Mouse (Mus musculus) hindbrain, embryonic 11.5 days (tissue): ENCODE measurements at regions not wholly inside any gene's neighbourhood (a gene's known extent, or its start where the extent isn't known, plus 50 kb on each side); places are given as distances from the start of the nearest gene placed in this dataset.

Experiments
- ATAC-seq: fragments of 200-750 bp; cut with Nextera tagmentation; 2 replicates; pipeline ENCODE4 v1.8.0; 2017; ENCODE audit warnings: mild to moderate bottlenecking, moderate TSS enrichment, moderate library complexity; ENCODE audit not compliant: low FRiP score
- DNase-seq: peaks from one replicate; pipeline ENCODE4 v3.0.0-alpha.2; 2015; ENCODE audit warnings: low spot score
- H3K27ac ChIP-seq: fragments of 300-500 bp; sonication (generic); 2 replicates; pipeline ENCODE4 v1.5.1; 2014; ENCODE audit warnings: mild to moderate bottlenecking, low read depth, low read length
- H3K27me3 ChIP-seq: fragments of 300-500 bp; sonication (generic); 2 replicates; pipeline ENCODE4 v1.6.1; 2014; ENCODE audit warnings: mild to moderate bottlenecking, low read length, moderate library complexity, mixed read lengths; ENCODE audit not compliant: control insufficient read depth, insufficient read depth
- H3K36me3 ChIP-seq: fragments of 300-500 bp; sonication (generic); 2 replicates; pipeline ENCODE4 v1.6.1; 2014; ENCODE audit warnings: mild to moderate bottlenecking, low read length, moderate library complexity, mixed read lengths; ENCODE audit not compliant: control insufficient read depth, insufficient read depth
- H3K4me1 ChIP-seq: fragments of 300-500 bp; sonication (generic); replicated peaks from 2 replicates; pipeline ENCODE4 v1.6.1; 2014; ENCODE audit warnings: low read length, mixed read lengths; ENCODE audit not compliant: control insufficient read depth, insufficient read depth
- H3K4me2 ChIP-seq: fragments of 300-500 bp; sonication (generic); replicated peaks from 2 replicates; pipeline ENCODE4 v1.6.1; 2014; ENCODE audit warnings: mild to moderate bottlenecking, low read depth, low read length
- H3K4me3 ChIP-seq: fragments of 300-500 bp; sonication (generic); 2 replicates; pipeline ENCODE4 v1.5.1; 2014; ENCODE audit warnings: low read depth, low read length
- H3K9ac ChIP-seq: fragments of 300-500 bp; sonication (generic); 2 replicates; pipeline ENCODE4 v1.6.1; 2014; ENCODE audit warnings: low read depth, low read length
- H3K9me3 ChIP-seq: fragments of 300-500 bp; sonication (generic); 2 replicates; pipeline ENCODE4 v1.6.1; 2016; ENCODE audit warnings: low read length; ENCODE audit not compliant: control insufficient read depth
- WGBS: fragments of 180-500 bp; shearing (Covaris S2); extraction: QIAGEN DNeasy Blood & Tissue Kit; methylation state at CpG from one replicate; pipeline ENCODE4 v1.1.7; 2014; 5-methylcytosine and 5-hydroxymethylcytosine counted together

- Histone ChIP-seq H3K27me3 (no peaks in the 10 kb centered on the region), H3K9me3 (no peaks in the 10 kb centered on the region), H3K9ac (no peak overlapping the region), H3K4me3 (no peak overlapping the region), H3K4me2 (no peak overlapping the region), H3K4me1 (no peaks in the 10 kb centered on the region), H3K27ac (no peak overlapping the region), H3K36me3 (no peaks in the 10 kb centered on the region)
- DNase-seq (no peak), ATAC-seq (no peak)
- whole genome bisulfite sequencing: 81% methylated on average over 5 of the region's 5 CpGs
These were observed 362.0 kb upstream of the Chd6 start for GRCm38 (mm10) chr2:161470844-161471243.

- WGBS: 38% methylated on average over 2 of the region's 2 CpGs
- Histone ChIP-seq H3K27me3 (no peaks in the 10 kb centered on the region), H3K4me1 (no peaks in the 10 kb centered on the region), H3K9me3 (no peaks in the 10 kb centered on the region), H3K9ac (no peak overlapping the region), H3K4me2 (no peak overlapping the region), H3K36me3 (no peaks in the 10 kb centered on the region), H3K4me3 (no peak overlapping the region), H3K27ac (no peak overlapping the region)
- DNase-seq (peak; percentile 44), ATAC-seq (0 out of 2 replicates have a peak, but pooled peaks have one; percentile 54)
These were observed 361.1 kb upstream of the Chd6 start for GRCm38 (mm10) chr2:161470025-161470424.

GRCm38 (mm10) chr2:161467035-161467434 lies 358.2 kb upstream of the Chd6 start:
- Histone ChIP-seq H3K4me3 (no peak overlapping the region), H3K4me2 (no peak overlapping the region), H3K36me3 (no peaks in the 10 kb centered on the region), H3K9ac (no peak overlapping the region), H3K4me1 (no peaks in the 10 kb centered on the region), H3K27me3 (no peaks in the 10 kb centered on the region), H3K27ac (no peak overlapping the region), H3K9me3 (no peaks in the 10 kb centered on the region)
- 85% methylated on average over 1 of the region's 1 CpGs for WGBS
- peak; percentile 27 for DNase-seq
- ATAC-seq: no peak

GRCm38 (mm10) chr2:161460600-161460999 lies 351.7 kb upstream of the Chd6 start:
- H3K9me3 ChIP-seq: no peaks in the 10 kb centered on the region

GRCm38 (mm10) chr2:161454466-161454865 lies 345.6 kb upstream of the Chd6 start:
- no peak for ATAC-seq
- Histone ChIP-seq H3K36me3 (no peaks in the 10 kb centered on the region), H3K27ac (no peak overlapping the region), H3K9ac (no peak overlapping the region), H3K4me2 (no peak overlapping the region), H3K4me3 (no peak overlapping the region), H3K27me3 (no peaks in the 10 kb centered on the region), H3K9me3 (no peaks in the 10 kb centered on the region), H3K4me1 (no peaks in the 10 kb centered on the region)
- 77% methylated on average over 6 of the region's 6 CpGs for WGBS
- DNase-seq: no peak

More at GRCm38 (mm10) chr2:161460600-161460999, 351.7 kb upstream of the Chd6 start:
- Histone ChIP-seq H3K9ac (no peak overlapping the region), H3K4me1 (no peaks in the 10 kb centered on the region), H3K27ac (no peak overlapping the region), H3K27me3 (no peaks in the 10 kb centered on the region), H3K4me3 (no peak overlapping the region), H3K36me3 (no peaks in the 10 kb centered on the region), H3K4me2 (no peak overlapping the region)
- no peak for ATAC-seq
- no peak for DNase-seq
- 93% methylated on average over 4 of the region's 4 CpGs for WGBS

- H3K27me3 ChIP-seq: no peaks in the 10 kb centered on the region
- H3K36me3 ChIP-seq: no peaks in the 10 kb centered on the region
- peak; percentile 35 for DNase-seq
- no peaks in the 10 kb centered on the region for H3K9me3 ChIP-seq
- H3K4me2 ChIP-seq: no peak overlapping the region
- H3K4me3 ChIP-seq: no peak overlapping the region
- 0 out of 2 replicates have a peak, but pooled peaks have one; percentile 43 for ATAC-seq
- no peak overlapping the region for H3K9ac ChIP-seq
- no peak overlapping the region for H3K27ac ChIP-seq
- WGBS: 50% methylated on average over 9 of the region's 9 CpGs
- H3K4me1 ChIP-seq: no peaks in the 10 kb centered on the region
These were observed 324.9 kb upstream of the Chd6 start for GRCm38 (mm10) chr2:161433816-161434215.

- H3K27ac ChIP-seq: no peak overlapping the region
- H3K4me3 ChIP-seq: no peak overlapping the region
- WGBS: 74% methylated on average over 3 of the region's 3 CpGs
- H3K36me3 ChIP-seq: no peaks in the 10 kb centered on the region
- no peaks in the 10 kb centered on the region for H3K27me3 ChIP-seq
- no peaks in the 10 kb centered on the region for H3K4me1 ChIP-seq
- ATAC-seq: no peak
- no peak overlapping the region for H3K4me2 ChIP-seq
- H3K9me3 ChIP-seq: no peaks in the 10 kb centered on the region
- no peak for DNase-seq
- no peak overlapping the region for H3K9ac ChIP-seq
These were observed 320.4 kb upstream of the Chd6 start for GRCm38 (mm10) chr2:161429294-161429693.

GRCm38 (mm10) chr2:161425587-161425986 lies 316.7 kb upstream of the Chd6 start:
- peak; percentile 30 for DNase-seq
- H3K9me3 ChIP-seq: no peaks in the 10 kb centered on the region

GRCm38 (mm10) chr2:161418062-161418461 lies 309.2 kb upstream of the Chd6 start:
- no peak overlapping the region for H3K9ac ChIP-seq

More at GRCm38 (mm10) chr2:161425587-161425986, 316.7 kb upstream of the Chd6 start:
- no peaks in the 10 kb centered on the region for H3K4me1 ChIP-seq
- ATAC-seq: no peak
- 43% methylated on average over 3 of the region's 3 CpGs for WGBS
- no peak overlapping the region for H3K27ac ChIP-seq
- H3K36me3 ChIP-seq: no peaks in the 10 kb centered on the region
- H3K4me2 ChIP-seq: no peak overlapping the region
- no peak overlapping the region for H3K9ac ChIP-seq
- H3K4me3 ChIP-seq: no peak overlapping the region
- H3K27me3 ChIP-seq: no peaks in the 10 kb centered on the region

More at GRCm38 (mm10) chr2:161418062-161418461, 309.2 kb upstream of the Chd6 start:
- H3K27ac ChIP-seq: no peak overlapping the region
- ATAC-seq (no peak), DNase-seq (no peak)
- no peak overlapping the region for H3K4me3 ChIP-seq
- no peaks in the 10 kb centered on the region for H3K27me3 ChIP-seq
- no peak overlapping the region for H3K4me2 ChIP-seq
- WGBS: 86% methylated on average over 7 of the region's 7 CpGs
- H3K36me3 ChIP-seq: no peaks in the 10 kb centered on the region
- no peaks in the 10 kb centered on the region for H3K4me1 ChIP-seq
- H3K9me3 ChIP-seq: no peaks in the 10 kb centered on the region
